Mouse (Mus musculus) ES-Bruce4 (cell line): ENCODE results near the gene Mob3a. TPM values are rescaled to one million over a fixed set of nuclear protein-coding genes. Genes with fewer than 3 reads are reported as not detected.
A peak's percentile ranks its signal among the peaks of the same experiment; 100 is the strongest.
"Not testable (repeated sequence)": the region's sequence is repeated elsewhere in the genome, so short reads cannot be mapped to it uniquely, and the experiment has no call there.

Experiments used
- H3K27ac ChIP-seq: 2 replicates; pipeline ENCODE4 v1.5.1; 2012; ENCODE audit warnings: low read length, inconsistent platforms; ENCODE audit not compliant: insufficient read depth
- H3K27me3 ChIP-seq: 2 replicates; pipeline ENCODE4 v1.6.1; 2012; ENCODE audit warnings: mild to moderate bottlenecking, low read length, inconsistent platforms; ENCODE audit not compliant: control insufficient read depth, poor library complexity, insufficient read depth, severe bottlenecking
- H3K36me3 ChIP-seq: 2 replicates; pipeline ENCODE4 v1.6.1; 2012; ENCODE audit warnings: inconsistent platforms, mild to moderate bottlenecking, low read length, moderate library complexity; ENCODE audit not compliant: control insufficient read depth, poor library complexity, insufficient read depth, severe bottlenecking
- H3K4me1 ChIP-seq: one replicate; pipeline ENCODE4 v1.8.1; 2011; ENCODE audit warnings: low read length; ENCODE audit not compliant: control insufficient read depth, insufficient read depth
- H3K4me3 ChIP-seq: 2 replicates; pipeline ENCODE4 v1.5.1; 2011; ENCODE audit warnings: low read depth, mild to moderate bottlenecking, low read length
- H3K9ac ChIP-seq: 2 replicates; pipeline ENCODE4 v1.6.1; 2012; ENCODE audit warnings: low read depth, mild to moderate bottlenecking, inconsistent platforms; ENCODE audit not compliant: poor library complexity, severe bottlenecking
- H3K9me3 ChIP-seq: replicated peaks from 2 replicates; pipeline ENCODE4 v1.6.1; 2012; ENCODE audit warnings: mild to moderate bottlenecking, low read length, inconsistent platforms; ENCODE audit not compliant: control insufficient read depth, poor library complexity, insufficient read depth, severe bottlenecking
- CTCF ChIP-seq: IDR thresholded peaks from one replicate; pipeline ENCODE4 v1.8.1; 2011; ENCODE audit warnings: low read depth, low read length
- EP300 ChIP-seq: IDR thresholded peaks from 2 replicates; pipeline ENCODE4 v1.6.1; 2011; ENCODE audit warnings: low read depth, low read length; ENCODE audit not compliant: insufficient read depth
- POLR2A ChIP-seq: IDR thresholded peaks from one replicate; pipeline ENCODE4 v1.8.1; 2011; ENCODE audit warnings: low read length; ENCODE audit not compliant: insufficient read depth
- polyA plus RNA-seq: library from polyadenylated mRNA; stranded (reverse); fragments of >200 nt; gene quantifications from 2 replicates; pipeline ENCODE4 v1.2.4, GENCODE M21; 2011; ENCODE audit warnings: low read depth; ENCODE audit not compliant: missing spikeins, insufficient read depth, insufficient read length

Gene Mob3a
- polyA plus RNA-seq, 1 experiment, result 19.8 TPM

DNA sequence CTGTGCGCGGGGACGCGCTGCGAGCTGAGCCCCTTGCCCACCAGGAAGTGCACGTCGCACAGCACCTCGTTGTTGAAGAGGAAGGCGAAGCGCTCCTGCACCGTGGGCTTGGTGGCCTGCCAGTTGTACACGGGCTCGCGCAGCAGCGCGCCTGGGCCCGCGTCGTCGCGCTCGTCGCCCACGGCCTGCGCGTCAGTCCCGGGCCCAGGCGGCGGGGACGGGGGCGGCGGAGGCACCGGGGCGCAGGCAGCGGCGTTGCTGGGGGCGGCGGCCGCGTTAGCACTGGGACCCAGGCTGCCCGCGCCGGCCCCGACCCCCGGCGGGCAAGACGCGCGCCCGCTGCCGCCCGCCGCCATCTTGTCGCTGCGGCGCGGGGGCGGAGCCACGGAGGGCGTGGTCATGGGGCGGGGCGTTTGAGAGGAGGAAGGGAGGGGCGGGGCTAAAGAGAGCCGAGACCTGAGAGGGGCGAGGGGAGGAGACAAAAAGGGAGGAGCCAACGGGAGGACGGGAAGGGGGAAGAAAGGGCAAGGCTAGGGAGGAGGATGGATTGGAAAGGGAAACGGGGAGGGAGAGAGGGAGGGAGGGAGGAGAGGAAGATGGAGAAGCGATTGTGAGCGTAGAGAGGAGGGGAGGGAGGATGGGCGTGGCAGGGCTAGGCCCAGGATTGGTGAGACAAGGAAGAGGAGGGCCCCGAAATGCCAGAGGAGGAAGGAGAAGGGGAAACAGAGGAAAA is 45.5 kb downstream of the Mob3a start:
- Histone ChIP-seq H3K4me1 (peaks cover 9% of the 10 kb centered on the region), H3K4me3 (peak overlapping the region; percentile 93), H3K27me3 (no peaks in the 10 kb centered on the region), H3K9ac (peak overlapping the region; percentile 81), H3K9me3 (no peaks in the 10 kb centered on the region), H3K27ac (peak overlapping the region; percentile 92), H3K36me3 (no peaks in the 10 kb centered on the region)
- no peak for TF ChIP-seq CTCF
- TF ChIP-seq EP300, result 0 out of 2 replicates have a peak, but pooled peaks have one; percentile 13
- no peak for TF ChIP-seq POLR2A

DNA sequence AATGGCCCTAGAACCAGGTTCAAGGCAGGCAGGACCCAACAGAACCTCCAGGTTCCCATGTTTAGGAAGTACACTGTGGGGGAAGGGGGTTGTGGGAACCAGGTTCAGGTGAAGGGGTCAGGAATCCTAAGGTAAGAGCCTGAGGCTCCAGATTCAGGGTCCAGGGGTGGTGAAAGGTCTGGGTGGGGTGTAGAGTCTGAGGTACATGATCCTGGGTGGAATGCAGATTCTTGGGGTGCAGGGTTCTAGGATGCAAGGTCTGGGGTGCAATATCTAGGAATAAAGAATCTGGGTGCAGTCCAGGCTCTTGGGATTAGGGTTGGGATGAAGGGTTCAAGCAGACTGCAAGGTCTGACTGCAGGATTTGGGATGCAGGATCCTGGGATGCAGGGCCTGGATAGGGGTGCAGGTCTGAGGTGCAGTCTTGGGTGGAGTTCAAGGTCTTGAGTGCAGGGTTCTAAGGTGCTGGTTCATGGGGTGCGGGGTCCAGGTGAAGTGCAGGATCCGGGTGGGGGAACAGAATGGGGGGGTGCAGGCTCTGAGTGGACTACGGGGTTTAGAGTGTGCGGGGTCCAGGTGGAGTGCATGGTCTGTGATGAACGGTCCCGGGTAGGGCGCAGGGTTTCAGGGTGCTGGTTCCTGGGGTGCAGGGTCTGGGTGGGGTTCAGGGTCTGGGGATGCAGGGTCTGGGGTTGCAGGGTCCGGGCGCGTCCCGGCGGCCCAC is 46.2 kb downstream of the Mob3a start:
- no peak for TF ChIP-seq CTCF
- no peak for TF ChIP-seq POLR2A
- TF ChIP-seq EP300, result no peak
- Histone ChIP-seq H3K4me1 (peaks cover 9% of the 10 kb centered on the region), H3K9me3 (no peaks in the 10 kb centered on the region), H3K27me3 (no peaks in the 10 kb centered on the region), H3K9ac (peak overlapping the region; percentile 81), H3K36me3 (no peaks in the 10 kb centered on the region), H3K27ac (no peak overlapping the region), H3K4me3 (peak overlapping the region; percentile 93)

GRCm38 (mm10) chr10:80654866-80655265 is 46.9 kb downstream of the Mob3a start:
- H3K9ac ChIP-seq, result peak overlapping the region; percentile 81; the same call in 1 of the 2 replicates
- H3K27me3 ChIP-seq, result no peaks in the 10 kb centered on the region
- no peaks in the 10 kb centered on the region for H3K36me3 ChIP-seq
- no peak overlapping the region for H3K4me3 ChIP-seq
- H3K9me3 ChIP-seq, result no peaks in the 10 kb centered on the region
- H3K27ac ChIP-seq, result no peak overlapping the region
- TF ChIP-seq CTCF (no peak), POLR2A (no peak), EP300 (no peak)
- peaks cover 9% of the 10 kb centered on the region for H3K4me1 ChIP-seq

DNA sequence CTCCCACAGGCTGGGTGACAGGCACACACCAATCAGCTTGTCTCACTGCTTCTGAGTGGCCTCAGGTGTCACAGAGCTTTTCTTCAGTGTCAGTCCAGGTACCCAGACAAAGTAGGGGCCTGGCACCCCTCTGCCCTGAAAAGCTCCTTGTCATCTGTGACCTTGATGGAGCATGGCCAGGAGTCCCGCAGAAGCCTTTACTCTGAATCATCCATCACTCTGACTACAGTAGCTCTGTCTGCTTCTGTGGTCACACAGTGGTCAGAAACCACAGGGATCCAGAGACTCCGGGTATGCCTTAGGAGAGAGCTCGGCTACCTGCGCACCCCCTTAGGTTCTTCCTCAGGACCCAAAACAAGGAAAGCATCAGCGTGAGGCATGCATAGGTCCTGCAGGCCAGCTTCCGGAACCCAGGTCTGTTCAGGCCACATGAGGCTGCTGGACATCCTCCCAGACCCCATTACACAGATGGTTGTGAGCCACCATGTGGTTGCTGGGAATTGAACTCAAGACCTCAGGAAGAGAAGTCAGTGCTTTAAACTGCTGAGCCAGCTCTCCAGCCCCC is 48.5 kb downstream of the Mob3a start:
- peaks cover 7% of the 10 kb centered on the region for H3K4me1 ChIP-seq
- H3K36me3 ChIP-seq, result no peaks in the 10 kb centered on the region
- H3K9me3 ChIP-seq, result no peaks in the 10 kb centered on the region
- no peak overlapping the region for H3K9ac ChIP-seq
- TF ChIP-seq EP300 (no peak), CTCF (no peak), POLR2A (no peak)
- H3K27me3 ChIP-seq, result no peaks in the 10 kb centered on the region
- H3K4me3 ChIP-seq, result no peak overlapping the region
- H3K27ac ChIP-seq, result no peak overlapping the region

DNA sequence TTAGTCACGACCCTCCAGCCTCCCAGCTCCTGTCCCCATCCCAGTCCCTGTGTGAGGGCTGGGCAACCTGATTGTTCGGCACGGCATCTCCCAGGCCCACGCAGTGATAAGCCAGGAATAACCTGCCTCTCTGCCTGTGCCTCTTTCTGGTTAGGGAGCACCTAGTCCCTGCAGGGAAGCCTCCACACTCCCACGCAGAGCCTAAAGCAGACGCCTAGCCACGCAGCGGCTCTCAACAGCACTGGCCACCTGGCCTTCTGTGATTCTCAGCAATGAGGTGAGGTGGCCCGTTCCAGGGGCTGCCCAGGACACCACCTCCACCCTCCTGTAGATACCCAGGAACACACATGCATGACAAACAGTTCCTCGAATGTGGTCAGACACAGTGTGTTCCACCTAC is 51.4 kb downstream of the Mob3a start:
- Histone ChIP-seq H3K27me3 (no peaks in the 10 kb centered on the region), H3K4me1 (peaks cover 4% of the 10 kb centered on the region), H3K27ac (no peak overlapping the region), H3K36me3 (no peaks in the 10 kb centered on the region; the same call in 1 of the 2 replicates), H3K4me3 (no peak overlapping the region), H3K9me3 (no peaks in the 10 kb centered on the region), H3K9ac (no peak overlapping the region)
- no peak for TF ChIP-seq POLR2A
- TF ChIP-seq CTCF, result no peak
- TF ChIP-seq EP300, result no peak

DNA sequence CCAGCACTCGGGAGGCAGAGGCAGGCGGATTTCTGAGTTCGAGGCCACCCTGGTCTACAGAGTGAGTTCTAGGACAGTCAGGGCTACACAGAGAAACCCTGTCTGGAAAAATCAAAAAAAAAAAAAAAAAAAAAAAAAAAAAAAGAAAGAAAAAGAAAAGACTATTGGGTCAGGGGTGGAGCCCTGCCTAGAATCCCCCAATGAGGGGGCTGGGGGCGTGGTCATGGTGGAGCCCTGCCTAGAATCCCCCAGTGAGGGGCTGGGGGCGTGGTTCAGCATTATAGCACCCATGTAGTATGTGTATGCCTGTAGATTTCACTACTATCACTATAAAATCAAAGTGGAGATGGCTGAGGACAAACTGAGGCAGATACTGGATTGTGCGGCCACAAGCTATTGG is 51.9 kb downstream of the Mob3a start:
- H3K9ac ChIP-seq, H3K36me3 ChIP-seq, H3K4me3 ChIP-seq, H3K27me3 ChIP-seq, H3K27ac ChIP-seq, H3K9me3 ChIP-seq, H3K4me1 ChIP-seq: not testable (repeated sequence)
